Mouse (Mus musculus) ES-E14 (cell line): ENCODE data around the gene Hc.

Source experiments
- CHD2 ChIP-seq: IDR thresholded peaks from 2 replicates; pipeline ENCODE4 v1.6.1; 2014; ENCODE audit warnings: mild to moderate bottlenecking, low read depth, low read length, inconsistent platforms
- HCFC1 ChIP-seq: IDR thresholded peaks from 2 replicates; pipeline ENCODE4 v1.6.1; 2012; ENCODE audit warnings: low read length, inconsistent platforms, borderline replicate concordance; ENCODE audit not compliant: insufficient read depth
- MAFK ChIP-seq: IDR thresholded peaks from 2 replicates; pipeline ENCODE4 v1.6.1; 2014; ENCODE audit warnings: mild to moderate bottlenecking, low read depth, low read length, inconsistent platforms; ENCODE audit not compliant: insufficient read depth
- ZC3H11A ChIP-seq: IDR thresholded peaks from 2 replicates; pipeline ENCODE4 v1.6.1; 2012; ENCODE audit warnings: low read depth, mild to moderate bottlenecking, inconsistent platforms, low read length, borderline replicate concordance
- ZNF384 ChIP-seq: IDR thresholded peaks from 2 replicates; pipeline ENCODE4 v1.6.1; 2012; ENCODE audit warnings: low read depth, low read length, inconsistent platforms

DNA sequence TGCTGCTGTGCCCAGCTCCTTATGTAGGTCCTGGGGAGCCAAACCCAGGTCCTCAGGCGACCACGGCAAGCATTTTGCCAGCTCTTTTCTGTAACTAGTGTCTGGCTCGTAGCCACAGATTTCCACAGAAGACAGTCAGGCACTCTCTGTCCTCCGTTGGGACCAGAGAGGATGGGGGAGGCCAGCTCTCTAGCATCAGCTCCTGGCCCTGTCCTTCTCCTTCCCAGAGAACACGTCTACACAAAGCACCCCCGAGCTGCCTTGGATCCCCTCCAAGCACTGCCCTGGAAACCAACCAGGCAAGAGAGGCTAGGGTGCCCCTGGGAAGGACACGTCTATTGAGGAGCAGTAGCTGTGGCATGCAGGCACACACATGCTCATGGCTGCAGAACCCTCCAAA lies 92.1 kb downstream of the Hc start:
- no peak for TF ChIP-seq HCFC1
- TF ChIP-seq ZC3H11A: no peak
- no peak for TF ChIP-seq CHD2
- TF ChIP-seq MAFK: no peak
- TF ChIP-seq ZNF384: no peak
